Mouse (Mus musculus): Measurements from ENCODE around the gene Olfr1102. TPM values are rescaled to one million over a fixed set of nuclear protein-coding genes. Genes with fewer than 3 reads are reported as not detected.

The Olfr1102 gene
- not detected in 2 replicates for polyA plus RNA-seq (2016; fragmentation: Nextera tagmentation; extraction: Ambion mirVana)

GRCm38 (mm10) chr2:86998098-86998497 is at the start of gene Olfr1102:
Gene Olfr1102, plus strand, starts transcription at chr2:86998398.
- no peak for DNase-seq (ENCODE audit: low spot score)
- no peaks in the 10 kb centered on the region for H3K9me3 ChIP-seq (replicated peaks)
- H3K27me3 ChIP-seq (ENCODE audit: low read depth, poor library complexity, severe bottlenecking) = no peaks in the 10 kb centered on the region
- no peak within 1 kb of the TSS for H3K27ac ChIP-seq
- no peaks in the 10 kb centered on the region for H3K36me3 ChIP-seq
- no peaks in the 10 kb centered on the region for H3K4me1 ChIP-seq
- H3K4me3 ChIP-seq = no peak within 1 kb of the TSS

- WGBS = 92% methylated on average over 1 of the region's 1 CpGs
Observed at GRCm38 (mm10) chr2:86960593-86960992, 37.6 kb upstream of the Olfr1102 start, which contains the start of gene Olfr1099. Gene Olfr1099, minus strand, starts transcription at chr2:86960693.

GRCm38 (mm10) chr2:86979854-86980253 is 18.3 kb upstream of the Olfr1102 start, which contains the start of gene Olfr1100:
Gene Olfr1100, minus strand, starts transcription at chr2:86979954.
- H3K36me3 ChIP-seq = no peaks in the 10 kb centered on the region
- H3K27ac ChIP-seq = no peak within 1 kb of the TSS
- H3K4me1 ChIP-seq = no peaks in the 10 kb centered on the region
- WGBS = 93% methylated on average over 3 of the region's 3 CpGs
- no peaks in the 10 kb centered on the region for H3K9me3 ChIP-seq (replicated peaks)
- no peak within 1 kb of the TSS for H3K4me3 ChIP-seq
- H3K27me3 ChIP-seq (ENCODE audit: low read depth, poor library complexity, severe bottlenecking) = no peaks in the 10 kb centered on the region
- no peak for DNase-seq (ENCODE audit: low spot score)

More at GRCm38 (mm10) chr2:86960593-86960992, 37.6 kb upstream of the Olfr1102 start, which contains the start of gene Olfr1099:
- no peak for DNase-seq (ENCODE audit: low spot score)
- Histone ChIP-seq H3K9me3 (replicated peaks) (no peaks in the 10 kb centered on the region), H3K27me3 (ENCODE audit: low read depth, poor library complexity, severe bottlenecking) (no peaks in the 10 kb centered on the region), H3K36me3 (no peaks in the 10 kb centered on the region), H3K4me1 (no peaks in the 10 kb centered on the region), H3K27ac (no peak within 1 kb of the TSS), H3K4me3 (no peak within 1 kb of the TSS)

GRCm38 (mm10) chr2:86991121-86991520 is 7.1 kb upstream of the Olfr1102 start, which contains the start of gene Olfr1101:
Gene Olfr1101, minus strand, starts transcription at chr2:86991221.
- WGBS = 87% methylated on average over 3 of the region's 3 CpGs
- no peaks in the 10 kb centered on the region for H3K27me3 ChIP-seq (ENCODE audit: low read depth, poor library complexity, severe bottlenecking)

GRCm38 (mm10) chr2:87026980-87027379 is 28.8 kb downstream of the Olfr1102 start, which contains the start of gene Olfr1104:
Gene Olfr1104, minus strand, starts transcription at chr2:87027080.
- Histone ChIP-seq H3K4me3 (no peak within 1 kb of the TSS), H3K4me1 (no peaks in the 10 kb centered on the region), H3K9me3 (replicated peaks) (no peaks in the 10 kb centered on the region), H3K27ac (no peak within 1 kb of the TSS), H3K27me3 (ENCODE audit: low read depth, poor library complexity, severe bottlenecking) (no peaks in the 10 kb centered on the region), H3K36me3 (no peaks in the 10 kb centered on the region)
- no peak for DNase-seq (ENCODE audit: low spot score)
- 97% methylated on average over 1 of the region's 1 CpGs for WGBS

More at GRCm38 (mm10) chr2:86991121-86991520, 7.1 kb upstream of the Olfr1102 start, which contains the start of gene Olfr1101:
- Histone ChIP-seq H3K4me3 (no peak within 1 kb of the TSS), H3K4me1 (no peaks in the 10 kb centered on the region), H3K27ac (no peak within 1 kb of the TSS), H3K36me3 (no peaks in the 10 kb centered on the region), H3K9me3 (replicated peaks) (no peaks in the 10 kb centered on the region)
- no peak for DNase-seq (ENCODE audit: low spot score)

GRCm38 (mm10) chr2:87036431-87036830 is 38.2 kb downstream of the Olfr1102 start, which contains the start of gene Olfr1105:
Gene Olfr1105, minus strand, starts transcription at chr2:87036531.
- H3K4me3 ChIP-seq = no peak within 1 kb of the TSS
- H3K9me3 ChIP-seq (replicated peaks) = no peaks in the 10 kb centered on the region
- no peak for DNase-seq (ENCODE audit: low spot score)
- no peaks in the 10 kb centered on the region for H3K27me3 ChIP-seq (ENCODE audit: low read depth, poor library complexity, severe bottlenecking)
- H3K4me1 ChIP-seq = no peaks in the 10 kb centered on the region
- no peak within 1 kb of the TSS for H3K27ac ChIP-seq
- H3K36me3 ChIP-seq = no peaks in the 10 kb centered on the region

GRCm38 (mm10) chr2:87052173-87052572 is 54.0 kb downstream of the Olfr1102 start, which contains the start of gene Olfr1106:
Gene Olfr1106, minus strand, starts transcription at chr2:87052273.
- Histone ChIP-seq H3K4me1 (no peaks in the 10 kb centered on the region), H3K4me3 (no peak within 1 kb of the TSS), H3K9me3 (replicated peaks) (no peaks in the 10 kb centered on the region), H3K27me3 (ENCODE audit: low read depth, poor library complexity, severe bottlenecking) (no peaks in the 10 kb centered on the region), H3K27ac (no peak within 1 kb of the TSS), H3K36me3 (no peaks in the 10 kb centered on the region)
- no peak for DNase-seq (ENCODE audit: low spot score)
- 84% methylated on average over 1 of the region's 1 CpGs for WGBS

Other genes with a start within 250 kb of the Olfr1102 start
- gene Olfr1090, start 239.4 kb upstream of the Olfr1102 start, polyA plus RNA-seq (2016; fragmentation: Nextera tagmentation; extraction: Ambion mirVana) = not detected in 2 replicates
- gene Olfr1093, start 215.9 kb upstream of the Olfr1102 start, polyA plus RNA-seq (2016; fragmentation: Nextera tagmentation; extraction: Ambion mirVana) = not detected in 2 replicates
- gene Olfr141, start 188.4 kb upstream of the Olfr1102 start, polyA plus RNA-seq (2016; fragmentation: Nextera tagmentation; extraction: Ambion mirVana) = not detected in 2 replicates
- not detected in 2 replicates for gene Olfr1094, start 173.7 kb upstream of the Olfr1102 start, polyA plus RNA-seq (2016; fragmentation: Nextera tagmentation; extraction: Ambion mirVana)
- gene Olfr1095, start 146.7 kb upstream of the Olfr1102 start, polyA plus RNA-seq (2016; fragmentation: Nextera tagmentation; extraction: Ambion mirVana) = not detected in 2 replicates
- not detected in 2 replicates for gene Gm13723, start 123.6 kb upstream of the Olfr1102 start, polyA plus RNA-seq (2016; fragmentation: Nextera tagmentation; extraction: Ambion mirVana)
- not detected in 2 replicates for gene Olfr1097, start 106.2 kb upstream of the Olfr1102 start, polyA plus RNA-seq (2016; fragmentation: Nextera tagmentation; extraction: Ambion mirVana)
- not detected in 2 replicates for gene Olfr1098, start 73.9 kb upstream of the Olfr1102 start, polyA plus RNA-seq (2016; fragmentation: Nextera tagmentation; extraction: Ambion mirVana)
- gene Olfr1099, start 37.7 kb upstream of the Olfr1102 start, polyA plus RNA-seq (2016; fragmentation: Nextera tagmentation; extraction: Ambion mirVana) = not detected in 2 replicates
- gene Olfr1100, start 18.4 kb upstream of the Olfr1102 start, polyA plus RNA-seq (2016; fragmentation: Nextera tagmentation; extraction: Ambion mirVana) = not detected in 2 replicates
- gene Olfr1101, start 7.2 kb upstream of the Olfr1102 start, polyA plus RNA-seq (2016; fragmentation: Nextera tagmentation; extraction: Ambion mirVana) = not detected in 2 replicates
- gene Olfr1104, start 28.7 kb downstream of the Olfr1102 start, polyA plus RNA-seq (2016; fragmentation: Nextera tagmentation; extraction: Ambion mirVana) = not detected in 2 replicates
- not detected in 2 replicates for gene Olfr1105, start 38.1 kb downstream of the Olfr1102 start, polyA plus RNA-seq (2016; fragmentation: Nextera tagmentation; extraction: Ambion mirVana)
- gene Olfr1106, start 53.9 kb downstream of the Olfr1102 start, polyA plus RNA-seq (2016; fragmentation: Nextera tagmentation; extraction: Ambion mirVana) = not detected in 2 replicates
- not detected in 2 replicates for gene Olfr1107, start 77.4 kb downstream of the Olfr1102 start, polyA plus RNA-seq (2016; fragmentation: Nextera tagmentation; extraction: Ambion mirVana)
- not detected in 2 replicates for gene Olfr1109, start 97.6 kb downstream of the Olfr1102 start, polyA plus RNA-seq (2016; fragmentation: Nextera tagmentation; extraction: Ambion mirVana)
- not detected in 2 replicates for gene Olfr259, start 116.2 kb downstream of the Olfr1102 start, polyA plus RNA-seq (2016; fragmentation: Nextera tagmentation; extraction: Ambion mirVana)
- not detected in 2 replicates for gene Olfr1110, start 141.9 kb downstream of the Olfr1102 start, polyA plus RNA-seq (2016; fragmentation: Nextera tagmentation; extraction: Ambion mirVana)
- not detected in 2 replicates for gene Olfr1111, start 154.2 kb downstream of the Olfr1102 start, polyA plus RNA-seq (2016; fragmentation: Nextera tagmentation; extraction: Ambion mirVana)
- gene Olfr1112, start 189.4 kb downstream of the Olfr1102 start, polyA plus RNA-seq (2016; fragmentation: Nextera tagmentation; extraction: Ambion mirVana) = not detected in 2 replicates
- gene Olfr1113, start 210.6 kb downstream of the Olfr1102 start, polyA plus RNA-seq (2016; fragmentation: Nextera tagmentation; extraction: Ambion mirVana) = not detected in 2 replicates
- not detected in 2 replicates for gene Olfr1115, start 249.6 kb downstream of the Olfr1102 start, polyA plus RNA-seq (2016; fragmentation: Nextera tagmentation; extraction: Ambion mirVana)